Mouse (Mus musculus) G1E (cell line): ENCODE results near the gene Il20.

Source experiments
- CTCF ChIP-seq: IDR thresholded peaks from 2 replicates; pipeline ENCODE4 v1.5.1; 2012; ENCODE audit warnings: low read depth, low read length, inconsistent platforms, mixed read lengths
- GATA1 ChIP-seq: IDR thresholded peaks from 2 replicates; pipeline ENCODE4 v1.6.1; 2012; ENCODE audit warnings: borderline replicate concordance, low read length, inconsistent platforms, mixed read lengths
- GATA2 ChIP-seq: IDR thresholded peaks from 2 replicates; pipeline ENCODE4 v1.6.1; 2012; ENCODE audit warnings: low read depth, low read length, inconsistent platforms, borderline replicate concordance
- POLR2AphosphoS5 ChIP-seq: IDR thresholded peaks from 2 replicates; pipeline ENCODE4 v1.6.1; 2012; ENCODE audit warnings: low read depth, low read length, inconsistent platforms; ENCODE audit not compliant: insufficient replicate concordance
- TAL1 ChIP-seq: conservative IDR thresholded peaks from 2 replicates; pipeline ENCODE4 v1.6.1; 2012; ENCODE audit warnings: low read depth, low read length, inconsistent platforms, mixed read lengths

DNA sequence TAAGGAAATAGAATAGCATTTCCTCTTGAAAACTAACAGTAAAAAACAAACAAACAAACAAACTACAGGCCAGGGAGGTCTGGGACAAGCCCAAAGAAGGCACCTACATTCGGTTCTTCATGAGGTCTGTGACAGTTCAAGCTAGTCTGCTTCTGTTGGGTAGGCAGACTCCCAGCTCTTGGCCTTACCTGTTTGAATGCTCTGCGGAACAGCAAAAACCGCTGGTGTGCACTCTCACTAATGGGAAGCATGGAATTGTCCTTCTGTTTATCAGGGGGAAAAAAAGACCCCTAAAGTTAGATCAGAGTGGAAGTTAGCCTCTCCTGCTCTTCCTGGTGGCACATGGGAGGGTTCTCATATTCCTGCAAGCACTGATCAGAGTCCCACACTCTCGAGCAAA, 28.1 kb downstream of the Il20 start:
- TF ChIP-seq CTCF (no peak), TAL1 (no peak), POLR2AphosphoS5 (no peak), GATA1 (no peak), GATA2 (no peak)
